Mouse (Mus musculus): ENCODE measurements around the gene Gm7534. TPM values are rescaled to one million over a fixed set of nuclear protein-coding genes. Genes with fewer than 3 reads are reported as not detected.

Gene Gm7534
- polyA plus RNA-seq, 1 experiment from 2014 or later = not detected

GRCm38 (mm10) chr4:134238686-134239085 lies 35.9 kb upstream of the Gm7534 start:
- H3K27ac ChIP-seq (replicated peaks) = no peak overlapping the region
- H3K4me2 ChIP-seq (replicated peaks) = no peak overlapping the region
- ATAC-seq (ENCODE audit: low FRiP score, low read depth) = no peak
- H3K27me3 ChIP-seq = peaks cover 28% of the 10 kb centered on the region
- H3K4me3 ChIP-seq = no peak overlapping the region
- H3K4me1 ChIP-seq = peaks cover 8% of the 10 kb centered on the region; the same call in 1 of the 2 replicates
- H3K36me3 ChIP-seq = 0 out of 2 replicates have a peak, but pooled peaks cover 5% of the 10 kb centered on the region
- H3K9me3 ChIP-seq = no peaks in the 10 kb centered on the region
- WGBS = 17% methylated on average over 10 of the region's 10 CpGs
- no peak overlapping the region for H3K9ac ChIP-seq (replicated peaks)

GRCm38 (mm10) chr4:134238279-134238651 lies 35.5 kb upstream of the Gm7534 start, which contains the start of gene Cnksr1:
Cnksr1 (minus strand) TSS chr4:134238399.
- peaks cover 8% of the 10 kb centered on the region; the same call in 1 of the 2 replicates for H3K4me1 ChIP-seq
- no peaks in the 10 kb centered on the region for H3K9me3 ChIP-seq
- H3K9ac ChIP-seq (replicated peaks) = no peak within 1 kb of the TSS
- no peak for ATAC-seq (ENCODE audit: low FRiP score, low read depth)
- 2% methylated on average over 18 of the region's 18 CpGs for WGBS
- H3K4me2 ChIP-seq (replicated peaks) = no peak within 1 kb of the TSS; the same call in 1 of the 2 replicates
- peaks cover 28% of the 10 kb centered on the region for H3K27me3 ChIP-seq
- H3K4me3 ChIP-seq = no peak within 1 kb of the TSS
- H3K27ac ChIP-seq (replicated peaks) = no peak within 1 kb of the TSS
- 0 out of 2 replicates have a peak, but pooled peaks cover 2% of the 10 kb centered on the region for H3K36me3 ChIP-seq

DNA sequence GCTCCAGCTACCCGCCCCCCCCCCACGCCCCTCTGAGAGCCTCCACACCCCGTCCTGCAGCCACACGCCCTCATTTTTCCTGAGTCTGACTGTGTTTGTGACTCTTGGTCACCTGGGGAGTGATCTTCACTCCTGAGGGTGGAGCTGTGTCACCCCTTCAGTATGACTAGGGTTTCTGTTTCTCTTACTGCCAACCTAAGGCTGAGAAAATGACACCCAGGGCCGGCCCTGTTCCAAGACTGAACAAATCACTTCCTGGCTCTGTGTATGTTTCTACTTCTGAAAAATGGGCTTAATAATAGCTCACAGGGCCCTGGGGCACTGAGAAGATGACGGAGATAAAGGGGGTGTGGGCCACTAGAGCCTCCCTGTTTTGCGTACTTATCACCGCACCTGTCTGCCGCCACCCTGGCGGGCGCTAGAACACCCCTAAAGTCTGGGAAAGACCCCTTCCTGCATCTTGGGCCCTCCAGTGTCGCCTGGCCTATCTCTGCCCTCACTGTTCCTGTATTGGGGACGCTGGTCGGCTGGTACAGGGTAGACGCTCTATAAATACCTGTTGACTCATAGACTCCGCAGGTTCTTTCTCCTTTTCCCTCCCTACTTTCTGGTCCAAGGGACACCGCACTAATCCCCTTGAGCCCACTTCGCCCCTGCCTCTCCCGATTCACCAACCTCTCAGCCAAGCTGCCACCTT lies 34.9 kb upstream of the Gm7534 start:
- H3K4me2 ChIP-seq (replicated peaks) = no peak overlapping the region; the same call in 1 of the 2 replicates
- no peak overlapping the region for H3K9ac ChIP-seq (replicated peaks)

GRCm38 (mm10) chr4:134234876-134235275 lies 32.1 kb upstream of the Gm7534 start:
- 79% methylated on average over 5 of the region's 5 CpGs for WGBS
- H3K4me1 ChIP-seq = peaks cover 8% of the 10 kb centered on the region; the same call in 1 of the 2 replicates
- no peak for ATAC-seq (ENCODE audit: low FRiP score, low read depth)
- no peak overlapping the region for H3K27ac ChIP-seq (replicated peaks)
- no peak overlapping the region for H3K9ac ChIP-seq (replicated peaks)
- no peaks in the 10 kb centered on the region for H3K9me3 ChIP-seq
- no peaks in the 10 kb centered on the region for H3K36me3 ChIP-seq
- no peak overlapping the region for H3K4me2 ChIP-seq (replicated peaks)
- H3K4me3 ChIP-seq = no peak overlapping the region
- peaks cover 28% of the 10 kb centered on the region for H3K27me3 ChIP-seq

More for the DNA sequence above, 34.9 kb upstream of the Gm7534 start:
- 27% methylated on average over 19 of the region's 19 CpGs for WGBS
- H3K27me3 ChIP-seq = peaks cover 28% of the 10 kb centered on the region
- no peaks in the 10 kb centered on the region for H3K36me3 ChIP-seq
- no peak for ATAC-seq (ENCODE audit: low FRiP score, low read depth)
- no peak overlapping the region for H3K4me3 ChIP-seq
- peaks cover 8% of the 10 kb centered on the region; the same call in 1 of the 2 replicates for H3K4me1 ChIP-seq
- H3K9me3 ChIP-seq = no peaks in the 10 kb centered on the region
- H3K27ac ChIP-seq (replicated peaks) = no peak overlapping the region

DNA sequence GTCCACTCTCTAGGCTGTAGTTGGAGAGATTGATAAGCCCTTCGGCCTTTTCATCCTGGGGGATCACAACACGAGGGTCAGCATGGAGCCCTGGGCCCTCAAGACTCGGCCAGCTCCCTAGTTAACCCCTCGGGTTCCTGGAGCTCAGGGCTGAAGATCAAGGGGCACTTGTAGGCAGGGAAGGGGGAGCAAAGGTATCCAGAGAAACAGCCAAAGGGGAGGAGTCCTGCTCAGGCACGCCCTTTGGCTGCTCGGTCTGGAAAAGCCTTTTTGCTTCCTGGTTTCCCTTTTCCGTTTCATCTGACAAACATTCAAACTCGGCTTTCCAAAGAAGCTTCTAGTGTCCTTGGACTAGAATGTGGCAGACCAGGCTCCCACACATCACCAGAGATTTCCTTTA lies 27.6 kb upstream of the Gm7534 start:
- Histone ChIP-seq H3K4me3 (no peak overlapping the region), H3K9me3 (no peaks in the 10 kb centered on the region), H3K9ac (replicated peaks) (no peak overlapping the region), H3K4me2 (replicated peaks) (no peak overlapping the region), H3K4me1 (no peaks in the 10 kb centered on the region), H3K27me3 (0 out of 2 replicates have a peak, but pooled peaks cover 3% of the 10 kb centered on the region), H3K27ac (replicated peaks) (no peak overlapping the region), H3K36me3 (no peaks in the 10 kb centered on the region)
- WGBS = 36% methylated on average over 8 of the region's 8 CpGs
- ATAC-seq (ENCODE audit: low FRiP score, low read depth) = no peak

GRCm38 (mm10) chr4:134227194-134227593 lies 24.4 kb upstream of the Gm7534 start, which contains the start of gene Catsper4:
Catsper4 (minus strand) TSS chr4:134227383.
- H3K9ac ChIP-seq (replicated peaks) = no peak within 1 kb of the TSS
- no peak within 1 kb of the TSS for H3K4me2 ChIP-seq (replicated peaks)
- H3K4me3 ChIP-seq = no peak within 1 kb of the TSS
- 73% methylated on average over 8 of the region's 8 CpGs for WGBS
- no peaks in the 10 kb centered on the region for H3K36me3 ChIP-seq
- H3K4me1 ChIP-seq = no peaks in the 10 kb centered on the region
- no peak within 1 kb of the TSS for H3K27ac ChIP-seq (replicated peaks)
- ATAC-seq (ENCODE audit: low FRiP score, low read depth) = no peak
- peaks cover 10% of the 10 kb centered on the region; the same call in 1 of the 2 replicates for H3K27me3 ChIP-seq
- H3K9me3 ChIP-seq = no peaks in the 10 kb centered on the region

- no peak overlapping the region for H3K27ac ChIP-seq (replicated peaks)
- H3K4me1 ChIP-seq = no peaks in the 10 kb centered on the region
- H3K27me3 ChIP-seq = peaks cover 10% of the 10 kb centered on the region; the same call in 1 of the 2 replicates
- H3K9me3 ChIP-seq = no peaks in the 10 kb centered on the region
- H3K36me3 ChIP-seq = no peaks in the 10 kb centered on the region
- H3K4me2 ChIP-seq (replicated peaks) = no peak overlapping the region
- H3K9ac ChIP-seq (replicated peaks) = no peak overlapping the region; the same call in 1 of the 2 replicates
- WGBS = 67% methylated on average over 11 of the region's 11 CpGs
- ATAC-seq (ENCODE audit: low FRiP score, low read depth) = no peak
- no peak overlapping the region for H3K4me3 ChIP-seq
Observed at GRCm38 (mm10) chr4:134222793-134223600, 20.2 kb upstream of the Gm7534 start.

DNA sequence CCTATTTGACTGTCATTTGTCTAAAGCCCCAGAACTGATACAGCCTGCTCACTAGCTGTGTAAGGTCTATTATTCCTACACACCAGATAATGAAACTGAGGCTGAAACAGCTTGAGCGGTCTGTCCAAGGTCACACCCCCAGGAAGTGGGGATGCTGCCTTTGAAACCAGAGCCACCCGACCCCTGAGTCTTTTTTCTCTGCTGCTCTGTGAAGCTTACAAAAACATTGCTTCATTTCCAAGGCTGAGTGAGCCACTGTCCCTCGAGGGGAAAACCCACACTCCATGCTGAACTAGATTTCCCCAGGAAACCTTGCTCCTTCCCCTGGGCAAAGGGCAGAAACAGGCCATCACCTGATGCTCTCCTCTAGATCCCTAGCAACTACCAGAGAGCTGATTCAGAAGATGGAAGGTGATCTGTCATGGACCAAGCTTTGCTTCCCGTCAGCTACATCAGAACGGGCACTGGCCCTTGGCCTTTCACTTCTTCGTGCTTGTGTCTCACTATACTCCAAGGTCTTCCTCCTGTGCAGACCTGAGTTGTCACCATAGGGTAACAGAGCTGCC lies 3.8 kb upstream of the Gm7534 start:
- ATAC-seq (ENCODE audit: low FRiP score, low read depth) = no peak
- H3K4me1 ChIP-seq = no peaks in the 10 kb centered on the region
- H3K4me2 ChIP-seq (replicated peaks) = no peak overlapping the region
- no peak overlapping the region for H3K27ac ChIP-seq (replicated peaks)
- no peaks in the 10 kb centered on the region for H3K9me3 ChIP-seq
- H3K9ac ChIP-seq (replicated peaks) = no peak overlapping the region
- no peaks in the 10 kb centered on the region for H3K36me3 ChIP-seq
- no peaks in the 10 kb centered on the region for H3K27me3 ChIP-seq
- WGBS = 67% methylated on average over 6 of the region's 6 CpGs
- H3K4me3 ChIP-seq = no peak overlapping the region

GRCm38 (mm10) chr4:134203340-134203896 lies 614 bp upstream of the Gm7534 start:
- H3K4me3 ChIP-seq = no peak overlapping the region
- H3K9ac ChIP-seq (replicated peaks) = no peak overlapping the region
- H3K4me1 ChIP-seq = no peaks in the 10 kb centered on the region
- no peak overlapping the region for H3K27ac ChIP-seq (replicated peaks)
- no peak for ATAC-seq (ENCODE audit: low FRiP score, low read depth)
- H3K27me3 ChIP-seq = no peaks in the 10 kb centered on the region
- H3K4me2 ChIP-seq (replicated peaks) = no peak overlapping the region
- 90% methylated on average over 17 of the region's 17 CpGs for WGBS
- H3K36me3 ChIP-seq = no peaks in the 10 kb centered on the region
- H3K9me3 ChIP-seq = no peaks in the 10 kb centered on the region

- Histone ChIP-seq H3K27me3 (no peaks in the 10 kb centered on the region), H3K27ac (replicated peaks) (no peak overlapping the region), H3K36me3 (no peaks in the 10 kb centered on the region), H3K4me2 (replicated peaks) (no peak overlapping the region), H3K4me3 (no peak overlapping the region), H3K4me1 (no peaks in the 10 kb centered on the region), H3K9me3 (no peaks in the 10 kb centered on the region), H3K9ac (replicated peaks) (no peak overlapping the region)
- no peak for ATAC-seq (ENCODE audit: low FRiP score, low read depth)
- 81% methylated on average over 2 of the region's 2 CpGs for WGBS
Observed at GRCm38 (mm10) chr4:134199371-134199770, 3.4 kb downstream of the Gm7534 start.

DNA sequence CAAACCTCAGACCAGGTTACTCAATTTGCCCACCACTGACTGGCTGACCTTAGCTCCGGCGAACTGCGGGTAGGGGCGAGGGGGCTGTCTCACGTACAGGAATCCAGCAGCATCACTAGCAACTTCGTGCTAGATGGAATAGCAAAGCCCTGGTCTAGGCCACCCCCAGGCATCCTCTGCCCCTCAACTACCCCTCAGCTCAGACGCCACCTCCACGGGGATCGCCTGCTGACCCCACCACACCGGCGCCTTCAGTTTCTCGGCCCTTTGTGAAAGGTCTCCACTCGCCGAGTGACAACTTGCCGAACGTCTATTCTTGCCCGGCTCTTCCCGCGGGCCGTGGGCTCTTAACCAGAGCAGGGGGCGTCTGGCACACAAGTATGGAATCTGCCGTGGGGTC lies 16.5 kb downstream of the Gm7534 start:
- H3K9ac ChIP-seq (replicated peaks) = peak overlapping the region; percentile 90
- H3K4me2 ChIP-seq (replicated peaks) = peak overlapping the region; percentile 89
- H3K4me1 ChIP-seq = peaks cover 10% of the 10 kb centered on the region
- ATAC-seq (ENCODE audit: low FRiP score, low read depth) = no peak
- no peaks in the 10 kb centered on the region for H3K36me3 ChIP-seq
- under 1% methylated on average over 22 of the region's 22 CpGs for WGBS
- peak overlapping the region; percentile 79 for H3K4me3 ChIP-seq
- no peaks in the 10 kb centered on the region for H3K9me3 ChIP-seq
- H3K27ac ChIP-seq (replicated peaks) = peak overlapping the region; percentile 85
- no peaks in the 10 kb centered on the region for H3K27me3 ChIP-seq

Data from midbrain, embryonic 12.5 days (tissue).